Mouse (Mus musculus): ENCODE results near the gene Lrp11. TPM values are rescaled to one million over a fixed set of nuclear protein-coding genes. Genes with fewer than 3 reads are reported as not detected.

The Lrp11 gene
- 0.13 TPM for polyA plus RNA-seq (2017; shearing (Covaris generic))

DNA sequence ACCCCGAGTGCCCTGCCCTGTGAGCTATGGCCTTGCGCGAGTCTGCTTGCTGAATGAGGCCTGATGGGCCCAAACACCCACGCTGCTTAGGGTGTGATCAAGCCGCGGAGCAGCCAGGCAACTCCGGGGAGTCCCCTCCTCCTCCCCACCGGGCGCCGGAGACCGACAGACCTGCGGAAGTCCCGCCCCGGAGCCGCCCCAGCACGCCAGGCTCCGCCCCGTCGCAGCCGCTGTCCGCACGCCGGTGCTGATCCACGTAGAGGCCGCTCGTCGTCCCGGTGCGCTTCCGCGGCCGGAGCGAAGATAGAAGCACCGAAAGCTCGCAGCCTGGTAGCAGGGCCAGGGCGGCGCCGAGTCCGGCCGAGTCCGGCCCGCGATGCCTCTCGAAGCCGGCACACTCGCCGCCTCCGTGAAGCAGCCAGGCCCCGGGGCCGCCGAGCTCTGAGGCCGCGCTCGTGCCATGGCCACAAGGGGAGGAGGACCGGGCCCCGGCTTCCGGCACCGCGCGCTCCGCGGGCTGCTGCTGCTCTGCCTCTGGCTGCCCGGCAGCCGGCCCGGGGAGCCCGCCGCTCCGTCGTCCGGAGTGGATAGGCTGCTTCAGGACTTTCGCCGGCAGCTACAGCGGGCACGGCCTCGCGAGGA lies at the start of gene Lrp11:
TSS of gene Lrp11 (plus strand) at position 209 of the 642 bp plus-strand sequence.

DNA sequence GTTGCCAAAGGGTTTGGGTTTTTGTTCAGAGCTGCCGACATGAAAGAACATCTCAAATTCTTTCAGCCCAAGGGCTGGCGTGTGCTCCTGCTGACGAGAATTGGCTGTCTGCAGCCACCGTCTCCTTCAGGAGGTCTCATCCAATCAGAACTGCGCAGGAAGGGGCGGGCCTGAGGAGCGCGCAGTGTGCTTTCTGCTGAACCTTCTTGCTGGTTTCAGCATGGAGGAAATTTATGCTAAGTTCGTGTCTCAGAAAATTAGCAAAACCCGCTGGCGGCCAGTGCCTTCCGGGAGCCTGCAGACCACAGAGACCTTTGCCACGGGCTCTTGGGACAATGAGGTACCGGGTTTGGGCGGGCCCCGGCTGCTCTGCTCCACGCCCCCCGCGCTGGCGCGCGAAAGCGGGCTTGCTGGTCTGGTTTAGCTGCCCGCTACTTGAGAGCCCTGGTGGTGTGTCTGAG lies 77.8 kb downstream of the Lrp11 start, which contains the start of gene Nup43:
TSS of gene Nup43 (plus strand) at position 162 of the 461 bp plus-strand sequence.

Other genes starting within 250 kb of the Lrp11 start
- 8.7 TPM for gene Ulbp1, start 116.2 kb upstream of the Lrp11 start, polyA plus RNA-seq (2017; shearing (Covaris generic))
- 21.6 TPM for gene Nup43, start 77.7 kb downstream of the Lrp11 start, polyA plus RNA-seq (2017; shearing (Covaris generic))
- gene Pcmt1, start 91.3 kb downstream of the Lrp11 start, polyA plus RNA-seq (2017; shearing (Covaris generic)), result 112 TPM
- gene Lats1, start 91.4 kb downstream of the Lrp11 start, polyA plus RNA-seq (2017; shearing (Covaris generic)), result 3.4 TPM
- gene Katna1, start 136.2 kb downstream of the Lrp11 start, polyA plus RNA-seq (2017; shearing (Covaris generic)), result 99.9 TPM
- gene Ginm1, start 203.0 kb downstream of the Lrp11 start, polyA plus RNA-seq (2017; shearing (Covaris generic)), result 59.6 TPM
- 101 TPM for gene Ppil4, start 203.1 kb downstream of the Lrp11 start, polyA plus RNA-seq (2017; shearing (Covaris generic))
- 23.4 TPM for gene Zc3h12d, start 242.7 kb downstream of the Lrp11 start, polyA plus RNA-seq (2017; shearing (Covaris generic))

Measured in activated CD4-positive, CD25-positive, alpha-beta regulatory T cell, adult 9 weeks (primary cell).